Mouse (Mus musculus): Measurements from ENCODE around the gene Fos.

- TF ChIP-seq CTCF (IDR thresholded peaks at IDR 0.05; ENCODE audit: low read depth) (no peak), EP300 (IDR thresholded peaks at IDR 0.05; ENCODE audit: low read depth) (no peak)
Observed at GRCm38 (mm10) chr12:85523421-85524192, 49.9 kb downstream of the Fos start.
